Mouse (Mus musculus) T-cell, adult 66 days (primary cell): ENCODE results near the gene Akp3. TPM values are rescaled to one million over a fixed set of nuclear protein-coding genes. Genes with fewer than 3 reads are reported as not detected.

Source experiments
- total RNA-seq, 2 experiments: library from RNA; stranded (reverse); gene quantifications; 3 replicates in 1 of 2; 4 replicates in 1 of 2; pipeline ENCODE4 v1.2.4; 2023

Akp3 gene
- not detected for total RNA-seq

GRCm38 (mm10) chr1:87124673-87125072, at the start of gene Akp3:
TSS of gene Akp3 (plus strand) at chr1:87124973.

DNA sequence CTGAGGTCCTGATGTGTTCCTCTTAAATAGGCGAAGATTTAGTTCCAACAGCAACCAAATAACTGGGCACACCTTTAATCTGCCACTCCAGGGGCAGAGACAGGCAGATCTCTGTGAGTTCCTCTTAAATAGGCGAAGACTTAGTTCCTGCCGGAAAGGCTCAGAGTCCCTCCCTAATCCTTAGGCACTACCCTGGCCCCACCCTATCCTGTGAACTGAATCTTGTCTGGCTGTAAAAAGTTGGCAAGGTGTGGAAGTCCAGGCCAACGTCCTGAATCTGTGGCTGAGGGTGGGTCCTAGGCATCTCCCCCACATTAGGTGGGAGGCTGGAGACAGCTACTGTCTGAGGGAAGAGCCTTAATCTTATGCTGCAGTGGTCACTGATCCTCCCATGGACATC, 34.9 kb upstream of the Akp3 start, which contains the start of gene Alppl2:
Alppl2 (minus strand) TSS at position 101 of the 400 bp plus-strand sequence.

GRCm38 (mm10) chr1:87101411-87101810, 23.4 kb upstream of the Akp3 start, which contains the start of gene Alpi:
TSS of gene Alpi (minus strand) at chr1:87101606.

DNA sequence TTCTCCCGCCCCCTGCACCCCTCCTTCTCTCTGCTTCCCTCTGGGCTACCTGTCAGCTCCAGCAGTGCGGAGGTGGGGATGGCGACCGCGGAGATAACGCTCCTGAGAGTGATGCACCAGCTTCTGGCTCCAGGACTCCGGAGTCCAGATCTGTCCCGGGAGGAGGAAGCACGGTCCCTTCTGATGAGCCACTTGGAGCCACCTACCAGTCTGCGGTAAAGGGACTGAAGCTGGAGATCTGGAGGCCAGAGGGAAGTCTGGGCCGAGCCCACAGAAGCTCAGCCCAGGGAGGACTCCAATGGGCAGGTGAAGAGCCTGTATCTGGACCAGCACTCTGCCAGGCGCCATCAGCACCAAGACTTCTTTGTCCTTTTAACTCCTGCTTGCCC, 31.4 kb downstream of the Akp3 start, which contains the start of gene Ecel1:
Ecel1 (minus strand) TSS at position 323 of the 389 bp plus-strand sequence.

Other genes with a start within 250 kb of the Akp3 start
- not detected for gene Alppl2, start 35.0 kb upstream of the Akp3 start, total RNA-seq
- not detected for gene Alpi, start 23.4 kb upstream of the Akp3 start, total RNA-seq
- 1 to 10 TPM in 1 of 2 experiments, not detected in 1; 1.6 TPM for gene Ecel1, start 31.5 kb downstream of the Akp3 start, total RNA-seq
- not detected for gene Prss56, start 58.3 kb downstream of the Akp3 start, total RNA-seq
- not detected for gene Chrnd, start 65.6 kb downstream of the Akp3 start, total RNA-seq
- not detected for gene Chrng, start 79.7 kb downstream of the Akp3 start, total RNA-seq
- 100 to 1,000 TPM; 138 to 147 TPM for gene Eif4e2, start 88.9 kb downstream of the Akp3 start, total RNA-seq
- gene Efhd1, start 139.4 kb downstream of the Akp3 start, total RNA-seq: not detected
- gene Gigyf2, start 202.0 kb downstream of the Akp3 start, total RNA-seq: 100 to 1,000 TPM; 128 to 137 TPM